Mouse (Mus musculus): ENCODE results near the gene Spsb2. TPM values are rescaled to one million over a fixed set of nuclear protein-coding genes. Genes with fewer than 3 reads are reported as not detected.
A peak's percentile ranks its signal among the peaks of the same experiment; 100 is the strongest.
"Not testable (repeated sequence)": the region's sequence is repeated elsewhere in the genome, so short reads cannot be mapped to it uniquely, and the experiment has no call there.

Spsb2 gene
- total RNA-seq, 1 experiment from 2014 or later: 11.2 TPM

GRCm38 (mm10) chr6:124813496-124813895, 5.0 kb downstream of the Spsb2 start:
- no peak for ATAC-seq (replicated peaks; ENCODE audit: insufficient number of reproducible peaks, low FRiP score, low TSS enrichment, poor library complexity, severe bottlenecking)

GRCm38 (mm10) chr6:124813933-124814332, 5.5 kb downstream of the Spsb2 start, which contains the start of gene Tpi1:
Gene Tpi1 (minus strand): TSS chr6:124814296.
- peak; percentile 82 for ATAC-seq (replicated peaks; ENCODE audit: insufficient number of reproducible peaks, low FRiP score, low TSS enrichment, poor library complexity, severe bottlenecking)

GRCm38 (mm10) chr6:124814448-124814847, 6.0 kb downstream of the Spsb2 start:
- ATAC-seq (replicated peaks; ENCODE audit: insufficient number of reproducible peaks, low FRiP score, low TSS enrichment, poor library complexity, severe bottlenecking): no peak

- ATAC-seq (replicated peaks; ENCODE audit: insufficient number of reproducible peaks, low FRiP score, low TSS enrichment, poor library complexity, severe bottlenecking): no peak
Measured at GRCm38 (mm10) chr6:124814858-124815774, 6.7 kb downstream of the Spsb2 start.

- no peak for ATAC-seq (replicated peaks; ENCODE audit: insufficient number of reproducible peaks, low FRiP score, low TSS enrichment, poor library complexity, severe bottlenecking)
Measured at GRCm38 (mm10) chr6:124816611-124817010, 8.2 kb downstream of the Spsb2 start.

- ATAC-seq (replicated peaks; ENCODE audit: insufficient number of reproducible peaks, low FRiP score, low TSS enrichment, poor library complexity, severe bottlenecking): no peak
Measured at GRCm38 (mm10) chr6:124817125-124817524, 8.7 kb downstream of the Spsb2 start.

GRCm38 (mm10) chr6:124817563-124817962, 9.1 kb downstream of the Spsb2 start:
- no peak for ATAC-seq (replicated peaks; ENCODE audit: insufficient number of reproducible peaks, low FRiP score, low TSS enrichment, poor library complexity, severe bottlenecking)

- peak; percentile 63 for ATAC-seq (replicated peaks; ENCODE audit: insufficient number of reproducible peaks, low FRiP score, low TSS enrichment, poor library complexity, severe bottlenecking)
Measured at GRCm38 (mm10) chr6:124817971-124818370, 9.5 kb downstream of the Spsb2 start.

- ATAC-seq (replicated peaks; ENCODE audit: insufficient number of reproducible peaks, low FRiP score, low TSS enrichment, poor library complexity, severe bottlenecking): no peak
Measured at GRCm38 (mm10) chr6:124820891-124821290, 12.4 kb downstream of the Spsb2 start.

- ATAC-seq (replicated peaks; ENCODE audit: insufficient number of reproducible peaks, low FRiP score, low TSS enrichment, poor library complexity, severe bottlenecking): no peak
Measured at GRCm38 (mm10) chr6:124822049-124822448, 13.6 kb downstream of the Spsb2 start.

GRCm38 (mm10) chr6:124828101-124828592, 19.7 kb downstream of the Spsb2 start:
- ATAC-seq (replicated peaks; ENCODE audit: insufficient number of reproducible peaks, low FRiP score, low TSS enrichment, poor library complexity, severe bottlenecking): no peak

- peak; percentile 88 for ATAC-seq (replicated peaks; ENCODE audit: insufficient number of reproducible peaks, low FRiP score, low TSS enrichment, poor library complexity, severe bottlenecking)
Measured at GRCm38 (mm10) chr6:124828868-124829798, 20.7 kb downstream of the Spsb2 start, which contains the start of the genes Usp5 and Cdca3. Gene Usp5 (minus strand): TSS chr6:124829484. Gene Cdca3 (plus strand): TSS chr6:124829547.

- peak; percentile 70 for ATAC-seq (replicated peaks; ENCODE audit: insufficient number of reproducible peaks, low FRiP score, low TSS enrichment, poor library complexity, severe bottlenecking)
Measured at GRCm38 (mm10) chr6:124829799-124830700, 21.6 kb downstream of the Spsb2 start.

- not testable (repeated sequence) for ATAC-seq (replicated peaks; ENCODE audit: insufficient number of reproducible peaks, low FRiP score, low TSS enrichment, poor library complexity, severe bottlenecking)
Measured at GRCm38 (mm10) chr6:124831199-124831598, 22.7 kb downstream of the Spsb2 start.

- ATAC-seq (replicated peaks; ENCODE audit: insufficient number of reproducible peaks, low FRiP score, low TSS enrichment, poor library complexity, severe bottlenecking): no peak
Measured at GRCm38 (mm10) chr6:124831649-124832048, 23.2 kb downstream of the Spsb2 start.

GRCm38 (mm10) chr6:124834512-124835081, 26.1 kb downstream of the Spsb2 start:
- no peak for ATAC-seq (replicated peaks; ENCODE audit: insufficient number of reproducible peaks, low FRiP score, low TSS enrichment, poor library complexity, severe bottlenecking)

- no peak for ATAC-seq (replicated peaks; ENCODE audit: insufficient number of reproducible peaks, low FRiP score, low TSS enrichment, poor library complexity, severe bottlenecking)
Measured at GRCm38 (mm10) chr6:124835531-124835930, 27.1 kb downstream of the Spsb2 start.

GRCm38 (mm10) chr6:124836411-124836810, 27.9 kb downstream of the Spsb2 start:
- ATAC-seq (replicated peaks; ENCODE audit: insufficient number of reproducible peaks, low FRiP score, low TSS enrichment, poor library complexity, severe bottlenecking): no peak
